Mouse (Mus musculus) lung, postnatal 0 days (tissue): ENCODE data around the gene Pisd.

Source experiments
- CTCF ChIP-seq: IDR thresholded peaks from 2 replicates; pipeline ENCODE4 v1.5.1; 2016; ENCODE audit warnings: antibody characterized with exemption, mild to moderate bottlenecking
- EP300 ChIP-seq: IDR thresholded peaks from 2 replicates; pipeline ENCODE4 v1.6.1; 2016; ENCODE audit warnings: antibody characterized with exemption, mild to moderate bottlenecking, control low read depth

GRCm38 (mm10) chr5:32712221-32713041 lies 73.0 kb downstream of the Pisd start:
- TF ChIP-seq CTCF (no peak), EP300 (no peak)
